Mouse (Mus musculus) forebrain, postnatal 0 days (tissue): ENCODE data around the gene Ugt1a7c. TPM values are rescaled to one million over a fixed set of nuclear protein-coding genes. Genes with fewer than 3 reads are reported as not detected.
"Not testable (repeated sequence)": the region's sequence is repeated elsewhere in the genome, so short reads cannot be mapped to it uniquely, and the experiment has no call there.

ENCODE experiments used
- ATAC-seq: fragments of 200-750 bp; cut with Nextera tagmentation; 2 replicates; pipeline ENCODE4 v1.8.0; 2017; ENCODE audit warnings: mild to moderate bottlenecking, moderate library complexity
- DNase-seq: peaks from one replicate; pipeline ENCODE4 v3.0.0-alpha.2; 2015
- H3K27ac ChIP-seq: fragments of 300-500 bp; sonication (generic); 2 replicates; pipeline ENCODE4 v1.5.1; 2014; ENCODE audit warnings: low read depth, mild to moderate bottlenecking, antibody characterized with exemption, low read length, moderate library complexity, mixed read lengths
- H3K27me3 ChIP-seq: fragments of 300-500 bp; sonication (generic); 2 replicates; pipeline ENCODE4 v1.6.1; 2014; ENCODE audit warnings: mild to moderate bottlenecking, low read length, mixed read lengths; ENCODE audit not compliant: insufficient read depth
- H3K36me3 ChIP-seq: fragments of 300-500 bp; sonication (generic); 2 replicates; pipeline ENCODE4 v1.6.1; 2014; ENCODE audit warnings: mild to moderate bottlenecking, moderate library complexity; ENCODE audit not compliant: insufficient read depth
- H3K4me1 ChIP-seq: fragments of 300-500 bp; sonication (generic); 2 replicates; pipeline ENCODE4 v1.6.1; 2014; ENCODE audit warnings: antibody characterized with exemption; ENCODE audit not compliant: insufficient read depth
- H3K4me2 ChIP-seq: fragments of 300-500 bp; sonication (generic); 2 replicates; pipeline ENCODE4 v1.6.1; 2014; ENCODE audit warnings: low read depth, mild to moderate bottlenecking, moderate library complexity
- H3K4me3 ChIP-seq: fragments of 300-500 bp; sonication (generic); 2 replicates; pipeline ENCODE4 v1.5.1; 2014; ENCODE audit warnings: low read depth, low read length, mixed read lengths
- H3K9ac ChIP-seq: fragments of 300-500 bp; sonication (generic); 2 replicates; pipeline ENCODE4 v1.6.1; 2014; ENCODE audit warnings: mild to moderate bottlenecking
- H3K9me3 ChIP-seq: fragments of 300-500 bp; sonication (generic); 2 replicates; pipeline ENCODE4 v1.6.1; 2016; ENCODE audit warnings: low read length
- CTCF ChIP-seq: sonication (generic); IDR thresholded peaks from 2 replicates; pipeline ENCODE4 v1.5.1; 2016; ENCODE audit warnings: antibody characterized with exemption, control low read depth, low read depth
- WGBS: fragments of 180-500 bp; shearing (Covaris S2); extraction: QIAGEN DNeasy Blood & Tissue Kit; methylation state at CpG from one replicate; pipeline ENCODE4 v1.1.7; 2014; 5-methylcytosine and 5-hydroxymethylcytosine counted together
- polyA plus RNA-seq: library from polyadenylated mRNA; unstranded; fragments of >200 nt; fragmentation: Nextera tagmentation; extraction: Ambion mirVana; gene quantifications from 2 replicates; pipeline ENCODE4 v1.2.1, GENCODE M21; 2015
- total RNA-seq: library from RNA; depleted of rRNA; stranded (reverse); fragments of >200 nt; gene quantifications from 2 replicates; pipeline ENCODE4 v1.2.3, GENCODE M21; 2014

Ugt1a7c gene
- total and polyA plus RNA-seq, 2 experiments from 2014 or later = 1.7 to 1.9 TPM

- Histone ChIP-seq H3K4me2 (no peak overlapping the region), H3K9me3 (peaks cover 43% of the 10 kb centered on the region), H3K4me3 (no peak overlapping the region), H3K4me1 (no peaks in the 10 kb centered on the region), H3K36me3 (no peaks in the 10 kb centered on the region), H3K27ac (no peak overlapping the region), H3K27me3 (no peaks in the 10 kb centered on the region), H3K9ac (no peak overlapping the region)
- DNase-seq = no peak
- TF ChIP-seq CTCF = no peak
- 69% methylated on average over 2 of the region's 2 CpGs for WGBS
- no peak for ATAC-seq
These were observed 129.3 kb downstream of the Ugt1a7c start for GRCm38 (mm10) chr1:88224029-88224776.

GRCm38 (mm10) chr1:88225301-88225700 is 130.4 kb downstream of the Ugt1a7c start:
- 45% methylated on average over 2 of the region's 2 CpGs for WGBS
- ATAC-seq = not testable (repeated sequence)

GRCm38 (mm10) chr1:88225741-88226140 is 130.9 kb downstream of the Ugt1a7c start:
- H3K36me3 ChIP-seq = no peaks in the 10 kb centered on the region
- no peak overlapping the region for H3K27ac ChIP-seq
- no peaks in the 10 kb centered on the region for H3K27me3 ChIP-seq
- no peak for ATAC-seq
- H3K9ac ChIP-seq = no peak overlapping the region
- H3K9me3 ChIP-seq = peaks cover 59% of the 10 kb centered on the region
- DNase-seq = no peak
- no peak for TF ChIP-seq CTCF
- no peak overlapping the region for H3K4me2 ChIP-seq
- no peaks in the 10 kb centered on the region for H3K4me1 ChIP-seq
- no peak overlapping the region for H3K4me3 ChIP-seq

More at GRCm38 (mm10) chr1:88225301-88225700, 130.4 kb downstream of the Ugt1a7c start:
- not testable (repeated sequence) for DNase-seq, H3K4me3 ChIP-seq, H3K4me2 ChIP-seq, H3K27ac ChIP-seq, H3K36me3 ChIP-seq, H3K27me3 ChIP-seq, H3K4me1 ChIP-seq, H3K9ac ChIP-seq
- H3K9me3 ChIP-seq = peaks cover 54% of the 10 kb centered on the region

- no peak for TF ChIP-seq CTCF
- no peaks in the 10 kb centered on the region for H3K4me1 ChIP-seq
- H3K27me3 ChIP-seq = no peaks in the 10 kb centered on the region
- H3K36me3 ChIP-seq = no peaks in the 10 kb centered on the region
- H3K4me2 ChIP-seq = no peak within 1 kb of the TSS
- no peak within 1 kb of the TSS for H3K27ac ChIP-seq
- peaks cover 69% of the 10 kb centered on the region for H3K9me3 ChIP-seq
- ATAC-seq (no peak), DNase-seq (no peak)
- 54% methylated on average over 5 of the region's 5 CpGs for WGBS
- no peak within 1 kb of the TSS for H3K4me3 ChIP-seq
- no peak within 1 kb of the TSS for H3K9ac ChIP-seq
These were observed 132.0 kb downstream of the Ugt1a7c start, which contains the start of gene Mroh2a for GRCm38 (mm10) chr1:88226670-88227379. Mroh2a (plus strand) TSS chr1:88226986.

DNA sequence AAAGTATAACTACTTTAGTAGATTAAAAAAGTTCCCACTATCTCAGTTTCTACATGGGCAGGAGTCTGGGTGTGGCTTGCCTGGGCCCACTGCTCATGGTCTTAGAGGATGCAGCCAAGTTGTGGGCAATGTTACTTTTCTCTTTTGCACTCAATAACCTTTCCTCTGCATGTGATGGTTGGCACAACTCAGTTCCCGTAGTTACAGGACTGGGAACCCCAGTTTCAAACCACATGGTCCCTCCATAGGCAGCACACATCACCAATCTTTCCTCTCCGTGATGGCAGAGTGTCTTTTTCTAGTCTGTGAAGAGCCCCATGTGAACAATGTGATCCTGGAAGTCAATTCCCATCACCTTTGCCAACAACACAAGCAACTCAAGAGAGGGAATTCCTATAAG is 132.6 kb downstream of the Ugt1a7c start:
- ATAC-seq = no peak
- H3K4me3 ChIP-seq = no peak overlapping the region
- WGBS = 60% methylated on average over 2 of the region's 2 CpGs
- no peak for DNase-seq
- no peak overlapping the region for H3K9ac ChIP-seq
- no peaks in the 10 kb centered on the region for H3K27me3 ChIP-seq
- TF ChIP-seq CTCF = no peak
- H3K27ac ChIP-seq = no peak overlapping the region
- no peaks in the 10 kb centered on the region for H3K36me3 ChIP-seq
- no peak overlapping the region for H3K4me2 ChIP-seq
- no peaks in the 10 kb centered on the region for H3K4me1 ChIP-seq
- H3K9me3 ChIP-seq = peaks cover 72% of the 10 kb centered on the region

GRCm38 (mm10) chr1:88228121-88228520 is 133.3 kb downstream of the Ugt1a7c start:
- no peak for TF ChIP-seq CTCF
- DNase-seq = no peak
- Histone ChIP-seq H3K36me3 (no peaks in the 10 kb centered on the region), H3K9ac (no peak overlapping the region), H3K9me3 (peaks cover 79% of the 10 kb centered on the region), H3K4me2 (no peak overlapping the region), H3K4me3 (no peak overlapping the region), H3K4me1 (no peaks in the 10 kb centered on the region), H3K27ac (no peak overlapping the region), H3K27me3 (no peaks in the 10 kb centered on the region)
- 72% methylated on average over 7 of the region's 7 CpGs for WGBS
- ATAC-seq = no peak

DNA sequence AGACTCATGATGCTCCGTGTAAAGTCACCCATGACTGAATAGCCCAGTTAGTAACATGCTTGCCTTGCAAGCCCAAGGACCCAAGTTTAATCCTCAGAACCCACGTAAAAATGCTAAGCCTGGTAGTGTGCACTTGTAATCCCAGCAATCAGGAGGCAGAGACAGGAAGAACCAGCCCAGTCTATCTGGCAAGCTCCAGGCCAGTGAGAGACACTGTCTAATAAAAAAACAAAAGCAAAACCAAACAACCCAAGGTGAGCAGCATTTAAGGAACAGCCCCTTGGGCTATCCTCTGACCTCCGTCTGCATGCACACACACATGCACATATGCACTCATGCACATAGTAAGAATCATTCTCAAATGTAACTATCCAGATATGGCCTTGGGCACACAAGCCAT is 134.7 kb downstream of the Ugt1a7c start:
- peaks cover 93% of the 10 kb centered on the region for H3K9me3 ChIP-seq
- H3K4me1 ChIP-seq = no peaks in the 10 kb centered on the region
- 80% methylated on average over 3 of the region's 3 CpGs for WGBS
- no peak for DNase-seq
- no peak overlapping the region for H3K4me2 ChIP-seq
- no peaks in the 10 kb centered on the region for H3K36me3 ChIP-seq
- no peak overlapping the region for H3K9ac ChIP-seq
- H3K4me3 ChIP-seq = no peak overlapping the region
- no peaks in the 10 kb centered on the region for H3K27me3 ChIP-seq
- H3K27ac ChIP-seq = no peak overlapping the region
- TF ChIP-seq CTCF = no peak
- ATAC-seq = no peak
